Mouse (Mus musculus) ES-E14 (cell line): ENCODE data around the gene Itsn1.

ENCODE experiments used
- CHD2 ChIP-seq: IDR thresholded peaks from 2 replicates; pipeline ENCODE4 v1.6.1; 2014; ENCODE audit warnings: mild to moderate bottlenecking, low read depth, low read length, inconsistent platforms
- MAFK ChIP-seq: IDR thresholded peaks from 2 replicates; pipeline ENCODE4 v1.6.1; 2014; ENCODE audit warnings: mild to moderate bottlenecking, low read depth, low read length, inconsistent platforms; ENCODE audit not compliant: insufficient read depth
- ZC3H11A ChIP-seq: IDR thresholded peaks from 2 replicates; pipeline ENCODE4 v1.6.1; 2012; ENCODE audit warnings: low read depth, mild to moderate bottlenecking, inconsistent platforms, low read length, borderline replicate concordance
- ZNF384 ChIP-seq: IDR thresholded peaks from 2 replicates; pipeline ENCODE4 v1.6.1; 2012; ENCODE audit warnings: low read depth, low read length, inconsistent platforms

DNA sequence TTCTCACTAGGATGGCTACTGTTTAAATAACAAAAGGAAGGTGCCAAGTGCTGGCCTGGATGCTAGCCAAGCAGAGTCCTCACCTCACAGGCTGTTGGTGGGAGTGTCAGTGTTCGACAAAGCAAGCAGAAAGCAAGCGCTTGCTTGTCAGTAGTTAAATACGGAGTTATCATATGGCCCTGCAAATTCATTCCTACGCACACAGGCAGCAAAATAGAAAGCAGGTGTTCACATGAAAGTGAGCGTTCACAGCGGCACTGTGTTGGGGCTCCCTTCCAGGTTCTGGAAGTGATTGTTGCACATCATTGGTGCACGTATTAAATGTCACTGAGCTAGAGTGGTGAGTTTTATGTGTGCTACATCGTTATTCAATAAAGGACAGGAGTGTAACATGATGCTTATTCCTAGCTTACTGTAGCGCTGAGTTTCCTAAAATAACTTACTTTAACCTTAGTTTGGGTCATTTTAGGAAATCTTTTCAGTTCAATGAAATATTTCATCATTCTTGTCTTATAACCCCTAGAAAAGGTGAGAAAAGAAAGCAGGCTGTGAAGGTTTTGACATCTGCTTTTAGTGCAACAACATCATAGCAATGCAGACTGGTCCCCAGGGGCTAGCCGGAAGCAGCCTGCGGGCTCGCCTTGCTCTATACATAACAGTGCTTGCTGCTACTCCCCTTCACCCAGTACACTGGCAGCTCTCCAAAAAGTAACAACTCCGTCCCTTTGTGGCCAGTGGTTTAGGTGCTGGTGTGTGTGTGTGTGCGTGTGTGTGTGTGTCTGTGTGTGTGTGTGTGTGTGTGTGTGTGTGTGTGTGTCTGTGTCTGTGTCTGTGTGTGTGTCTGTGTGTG, 17.2 kb downstream of the Itsn1 start:
- no peak for TF ChIP-seq ZC3H11A
- TF ChIP-seq CHD2: no peak
- TF ChIP-seq MAFK: no peak
- no peak for TF ChIP-seq ZNF384
